Mouse (Mus musculus) forebrain, embryonic 12.5 days (tissue): ENCODE data around the gene Capn8. TPM values are rescaled to one million over a fixed set of nuclear protein-coding genes. Genes with fewer than 3 reads are reported as not detected.

ENCODE experiments used
- ATAC-seq: fragments of 200-750 bp; cut with Nextera tagmentation; 2 replicates; pipeline ENCODE4 v1.8.0; 2017; ENCODE audit warnings: moderate TSS enrichment; ENCODE audit not compliant: low FRiP score
- H3K27ac ChIP-seq: fragments of 300-500 bp; sonication (generic); 2 replicates; pipeline ENCODE4 v1.5.1; 2016; ENCODE audit warnings: mild to moderate bottlenecking
- H3K27me3 ChIP-seq: fragments of 300-500 bp; sonication (generic); 2 replicates; pipeline ENCODE4 v1.6.1; 2016; ENCODE audit warnings: mild to moderate bottlenecking
- H3K36me3 ChIP-seq: fragments of 300-500 bp; sonication (generic); replicated peaks from 2 replicates; pipeline ENCODE4 v1.6.1; 2016; ENCODE audit warnings: mild to moderate bottlenecking
- H3K4me1 ChIP-seq: fragments of 300-500 bp; sonication (generic); 2 replicates; pipeline ENCODE4 v1.6.1; 2016
- H3K4me2 ChIP-seq: fragments of 300-500 bp; sonication (generic); 2 replicates; pipeline ENCODE4 v1.6.1; 2016; ENCODE audit warnings: mild to moderate bottlenecking, moderate library complexity
- H3K4me3 ChIP-seq: fragments of 300-500 bp; sonication (generic); replicated peaks from 2 replicates; pipeline ENCODE4 v1.5.1; 2016; ENCODE audit warnings: mild to moderate bottlenecking
- H3K9ac ChIP-seq: fragments of 300-500 bp; sonication (generic); 2 replicates; pipeline ENCODE4 v1.6.1; 2016; ENCODE audit warnings: mild to moderate bottlenecking
- H3K9me3 ChIP-seq: fragments of 300-500 bp; sonication (generic); 2 replicates; pipeline ENCODE4 v1.6.1; 2016
- WGBS: fragments of 180-500 bp; shearing (Covaris S2); methylation state at CpG from one replicate; pipeline ENCODE4 v1.1.7; 2016; 5-methylcytosine and 5-hydroxymethylcytosine counted together
- polyA plus RNA-seq: library from polyadenylated mRNA; unstranded; fragments of >200 nt; fragmentation: Nextera tagmentation; extraction: Ambion mirVana; gene quantifications from 2 replicates; pipeline ENCODE4 v1.2.1, GENCODE M21; 2016

Gene Capn8
- polyA plus RNA-seq, 1 experiment from 2014 or later = 0.08 TPM

DNA sequence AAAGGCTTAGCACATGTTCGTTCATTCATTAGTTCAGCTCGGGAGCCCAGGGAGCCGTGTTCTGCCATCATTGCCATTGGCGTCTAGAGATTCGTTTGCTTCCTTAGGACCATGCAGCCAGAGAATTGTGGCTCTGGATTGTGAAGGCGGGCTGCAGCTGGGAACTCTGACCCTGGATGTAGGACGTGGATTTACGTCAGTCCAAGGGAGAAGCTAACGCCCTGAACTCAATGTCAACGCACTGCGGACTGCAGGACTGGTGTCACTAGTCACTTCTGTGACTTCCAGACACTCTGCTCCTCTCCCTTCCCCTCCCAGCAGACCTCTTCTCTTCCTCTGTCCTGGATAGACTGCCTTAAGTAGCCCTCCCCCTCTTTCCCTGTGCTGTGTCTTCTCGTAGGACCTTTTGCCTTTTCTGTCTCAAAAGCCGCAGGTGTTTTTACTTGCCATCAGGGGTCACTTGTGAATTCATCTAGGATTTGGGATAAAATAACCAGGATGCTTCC, 37.5 kb upstream of the Capn8 start:
- H3K9ac ChIP-seq = no peak overlapping the region
- peaks cover 28% of the 10 kb centered on the region for H3K27me3 ChIP-seq
- no peaks in the 10 kb centered on the region for H3K9me3 ChIP-seq
- H3K4me1 ChIP-seq = peaks cover 17% of the 10 kb centered on the region
- ATAC-seq = no peak
- 51% methylated on average over 13 of the region's 13 CpGs for WGBS
- no peak overlapping the region for H3K4me3 ChIP-seq
- H3K4me2 ChIP-seq = no peak overlapping the region
- no peaks in the 10 kb centered on the region for H3K36me3 ChIP-seq
- no peak overlapping the region for H3K27ac ChIP-seq

DNA sequence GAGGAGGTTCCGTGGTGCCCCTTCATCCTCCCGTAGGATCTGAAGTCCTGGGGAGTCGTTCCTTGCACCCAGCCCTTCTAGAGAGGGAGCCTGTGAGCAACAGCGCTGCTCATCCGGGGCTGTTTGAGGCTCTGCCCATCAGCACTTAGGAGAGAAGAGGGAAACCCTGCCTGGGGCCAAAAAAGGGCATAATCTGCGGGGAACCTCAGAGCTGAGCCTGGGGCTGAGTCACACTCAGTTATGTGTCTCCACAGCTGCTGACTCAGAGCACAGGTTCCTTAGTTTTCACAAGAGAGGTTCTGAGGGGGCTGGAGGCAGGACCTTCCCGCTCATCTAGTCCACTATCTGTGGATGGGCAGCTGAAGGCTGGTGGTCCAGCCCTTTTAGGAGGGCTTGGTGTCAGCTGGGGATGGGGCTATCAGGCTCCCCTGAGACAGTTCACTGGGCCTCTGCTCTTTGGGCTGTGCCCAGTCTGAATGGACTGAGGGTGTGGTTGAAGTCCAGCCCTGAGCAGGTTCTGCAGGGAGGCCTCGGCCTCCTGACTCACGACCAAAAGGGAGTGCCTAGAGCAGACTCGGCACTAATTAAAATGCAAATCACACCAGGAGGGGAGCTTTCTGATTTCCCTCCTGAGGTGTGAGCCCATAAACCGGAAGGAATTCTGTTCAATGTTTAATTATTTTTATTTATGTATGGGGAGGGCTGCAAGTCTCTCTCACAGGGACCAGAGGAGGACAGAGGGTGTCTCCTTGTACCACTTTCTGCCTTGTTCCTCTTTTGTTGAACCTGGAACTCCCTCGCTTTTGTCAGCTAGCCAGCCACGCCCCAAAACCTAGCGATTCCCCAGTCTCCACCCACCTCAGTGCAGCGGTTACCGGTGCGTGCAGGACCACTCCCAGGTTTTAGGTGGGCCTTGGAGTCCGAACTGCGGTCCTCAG, 36.6 kb upstream of the Capn8 start:
- H3K4me3 ChIP-seq = peak overlapping the region; percentile 16; the same call in 1 of the 2 replicates
- WGBS = 5% methylated on average over 19 of the region's 19 CpGs
- H3K9me3 ChIP-seq = no peaks in the 10 kb centered on the region
- H3K27me3 ChIP-seq = peaks cover 29% of the 10 kb centered on the region
- H3K9ac ChIP-seq = no peak overlapping the region
- peak; percentile 44 for ATAC-seq
- no peaks in the 10 kb centered on the region for H3K36me3 ChIP-seq
- peak overlapping the region; percentile 43 for H3K4me2 ChIP-seq
- no peak overlapping the region for H3K27ac ChIP-seq
- peaks cover 17% of the 10 kb centered on the region for H3K4me1 ChIP-seq

DNA sequence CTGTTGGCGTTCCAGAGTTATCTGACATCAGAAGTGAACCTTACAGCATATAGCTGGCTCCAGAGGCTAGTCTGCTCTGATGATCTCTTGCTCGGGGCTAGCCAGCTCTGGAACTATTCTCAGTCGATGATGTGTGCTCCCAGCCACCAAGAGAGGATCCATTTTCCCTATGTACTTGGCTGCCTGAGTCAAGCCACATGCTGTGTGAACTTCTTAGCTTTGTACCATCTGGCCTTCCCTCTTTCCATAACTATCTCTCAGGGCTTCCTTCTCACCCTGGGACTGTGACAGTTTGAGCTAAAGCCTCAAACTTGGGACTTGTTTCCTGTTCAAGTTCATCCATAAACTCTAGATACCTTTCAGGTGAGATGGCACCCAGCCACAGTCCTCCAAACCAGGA, 31.2 kb upstream of the Capn8 start:
- Histone ChIP-seq H3K4me2 (no peak overlapping the region), H3K4me1 (peaks cover 2% of the 10 kb centered on the region), H3K9me3 (no peaks in the 10 kb centered on the region), H3K27me3 (peaks cover 17% of the 10 kb centered on the region), H3K9ac (no peak overlapping the region), H3K27ac (no peak overlapping the region), H3K36me3 (no peaks in the 10 kb centered on the region), H3K4me3 (no peak overlapping the region)
- no peak for ATAC-seq
- WGBS = 76% methylated on average over 3 of the region's 3 CpGs

DNA sequence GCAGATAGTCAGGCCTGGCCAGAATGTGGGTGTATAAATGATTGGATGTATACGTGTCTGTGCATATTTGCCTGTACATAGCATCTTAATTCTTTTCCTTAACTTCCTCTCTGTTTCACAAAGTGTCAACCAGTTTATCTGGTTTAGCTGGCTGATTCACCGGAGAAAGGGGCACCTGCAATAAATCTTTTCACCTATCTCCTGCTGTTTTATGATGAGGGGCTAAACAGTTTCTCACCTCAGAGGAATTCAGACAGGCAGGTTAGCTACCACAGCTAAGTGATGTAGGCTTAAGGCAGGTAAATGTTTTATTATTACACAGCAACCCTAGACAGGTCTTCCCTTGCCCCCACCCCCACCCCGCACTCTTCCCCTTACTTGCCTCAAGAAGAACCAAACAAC, 29.7 kb upstream of the Capn8 start:
- no peak overlapping the region for H3K4me3 ChIP-seq
- ATAC-seq = no peak
- H3K9me3 ChIP-seq = no peaks in the 10 kb centered on the region
- H3K4me1 ChIP-seq = no peaks in the 10 kb centered on the region
- WGBS = 94% methylated on average over 3 of the region's 3 CpGs
- H3K9ac ChIP-seq = no peak overlapping the region
- peaks cover 10% of the 10 kb centered on the region; the same call in 1 of the 2 replicates for H3K27me3 ChIP-seq
- no peak overlapping the region for H3K4me2 ChIP-seq
- no peak overlapping the region for H3K27ac ChIP-seq
- no peaks in the 10 kb centered on the region for H3K36me3 ChIP-seq

DNA sequence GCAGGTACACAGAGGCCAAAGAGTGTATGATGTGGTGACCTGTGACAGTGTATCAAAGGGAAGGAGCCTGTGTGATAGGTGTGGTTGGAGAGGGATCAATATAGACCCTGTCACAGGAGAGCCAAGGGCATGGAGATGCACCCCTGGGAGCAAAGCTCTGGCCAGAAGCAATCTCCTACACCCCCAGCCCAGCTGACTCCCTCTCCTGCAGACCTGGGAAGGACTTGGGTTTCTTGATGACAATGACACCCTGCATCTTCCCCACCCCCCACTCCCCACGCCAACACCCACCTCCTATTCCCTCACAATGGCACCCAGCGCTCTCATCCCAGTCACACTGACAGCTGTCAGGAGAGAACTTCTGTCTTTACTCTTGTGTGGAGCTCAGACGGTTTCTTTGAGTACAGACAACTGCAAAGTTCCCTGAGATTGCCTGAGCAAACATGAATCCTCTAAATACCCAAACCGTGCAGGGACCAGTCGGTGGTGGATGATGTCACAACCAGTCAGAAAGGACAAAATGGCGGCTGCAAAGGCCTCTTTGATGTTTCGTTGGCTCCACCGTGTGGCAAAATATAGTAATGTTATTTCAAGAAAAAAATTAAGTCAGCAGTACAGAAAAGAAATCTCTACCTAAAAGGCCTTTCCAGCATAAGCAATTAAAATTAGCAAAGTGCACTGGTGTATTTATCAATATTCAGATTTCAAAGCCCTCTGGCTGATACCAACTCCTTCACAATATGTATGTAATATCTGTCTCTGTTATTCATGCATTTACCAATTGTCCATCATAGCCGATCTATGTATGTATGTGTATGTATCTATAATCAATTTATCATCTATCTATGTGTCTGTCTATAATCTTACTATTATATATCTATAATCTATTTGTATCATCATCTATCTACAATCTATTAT, 25.5 kb upstream of the Capn8 start:
- ATAC-seq = peak; percentile 94
- Histone ChIP-seq H3K9ac (peak overlapping the region; percentile 64), H3K9me3 (no peaks in the 10 kb centered on the region), H3K27ac (no peak overlapping the region), H3K27me3 (0 out of 2 replicates have a peak, but pooled peaks cover 4% of the 10 kb centered on the region), H3K4me3 (peak overlapping the region; percentile 37), H3K36me3 (no peaks in the 10 kb centered on the region), H3K4me1 (no peaks in the 10 kb centered on the region), H3K4me2 (peak overlapping the region; percentile 58)
- 17% methylated on average over 9 of the region's 9 CpGs for WGBS

DNA sequence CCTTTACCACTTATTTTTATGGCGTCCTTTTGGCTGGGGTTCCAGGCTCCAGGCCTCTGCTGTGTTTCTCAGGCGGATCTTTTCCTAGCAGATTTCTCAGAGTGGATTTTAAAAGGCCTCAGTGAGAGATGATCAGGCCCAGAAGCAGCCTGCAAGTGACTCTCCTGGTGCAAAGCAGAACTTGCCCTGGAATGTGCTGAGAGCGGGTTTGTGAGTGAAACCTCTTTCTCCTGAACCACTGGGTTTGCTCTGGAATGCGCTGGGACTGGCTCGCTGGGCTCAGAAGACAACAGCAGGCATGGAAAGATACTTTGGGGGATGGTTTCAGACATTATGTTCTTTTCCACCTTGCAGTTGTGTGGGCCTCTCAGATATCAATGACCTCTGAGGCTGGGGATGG, 22.7 kb upstream of the Capn8 start:
- ATAC-seq = no peak
- WGBS = 74% methylated on average over 5 of the region's 5 CpGs

DNA sequence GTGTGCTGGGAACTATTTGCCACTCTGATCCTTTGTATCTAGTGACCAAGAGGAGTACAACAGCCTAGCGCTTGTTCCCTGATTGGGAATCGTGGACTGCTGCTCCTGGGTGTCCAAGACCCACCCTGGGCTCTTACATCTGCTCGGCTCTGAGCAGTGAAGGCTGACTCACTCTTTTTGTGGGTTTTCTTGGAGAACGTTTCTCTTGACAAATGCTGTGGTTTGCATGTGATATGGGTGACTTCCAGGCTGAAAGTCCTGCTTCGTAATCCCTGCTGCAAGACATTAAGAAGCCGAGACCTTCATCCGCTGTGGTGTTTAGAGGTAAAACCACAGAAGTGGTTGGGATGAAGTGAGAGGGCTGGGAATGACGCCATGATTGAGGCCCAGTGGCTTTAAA, 21.7 kb upstream of the Capn8 start:
- H3K4me2 ChIP-seq = no peak overlapping the region

More for the DNA sequence above, 22.7 kb upstream of the Capn8 start:
- Histone ChIP-seq H3K27me3 (0 out of 2 replicates have a peak, but pooled peaks cover 4% of the 10 kb centered on the region), H3K36me3 (no peaks in the 10 kb centered on the region), H3K4me3 (no peak overlapping the region), H3K9me3 (peaks cover 4% of the 10 kb centered on the region; the same call in 1 of the 2 replicates), H3K9ac (no peak overlapping the region), H3K4me2 (no peak overlapping the region), H3K27ac (no peak overlapping the region), H3K4me1 (no peaks in the 10 kb centered on the region)

DNA sequence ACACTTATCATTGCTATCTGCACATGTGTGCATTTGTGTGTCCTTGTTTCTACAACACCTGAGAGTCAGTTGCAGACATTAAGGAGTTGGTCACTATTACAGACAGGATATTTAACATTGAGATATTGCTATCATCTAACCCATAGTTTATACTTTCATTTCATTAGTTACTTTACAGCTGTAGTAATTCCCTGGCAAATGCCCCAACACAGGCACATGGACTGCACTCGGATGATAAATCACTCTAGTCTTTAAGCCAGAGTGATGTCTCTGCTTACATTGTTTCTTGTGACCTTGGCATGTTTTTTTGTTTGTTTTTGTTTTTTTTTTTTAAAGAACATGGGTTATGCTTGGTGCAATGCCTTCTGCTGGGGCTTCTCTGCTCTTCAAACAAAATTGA, 20.9 kb upstream of the Capn8 start:
- no peak overlapping the region for H3K4me3 ChIP-seq
- peaks cover 4% of the 10 kb centered on the region; the same call in 1 of the 2 replicates for H3K9me3 ChIP-seq
- H3K9ac ChIP-seq = no peak overlapping the region
- no peaks in the 10 kb centered on the region for H3K4me1 ChIP-seq
- no peak overlapping the region for H3K27ac ChIP-seq
- ATAC-seq = no peak
- 78% methylated on average over 1 of the region's 1 CpGs for WGBS
- no peaks in the 10 kb centered on the region for H3K36me3 ChIP-seq
- H3K4me2 ChIP-seq = no peak overlapping the region
- 0 out of 2 replicates have a peak, but pooled peaks cover 4% of the 10 kb centered on the region for H3K27me3 ChIP-seq

More for the DNA sequence above, 21.7 kb upstream of the Capn8 start:
- 0 out of 2 replicates have a peak, but pooled peaks cover 4% of the 10 kb centered on the region for H3K27me3 ChIP-seq
- H3K36me3 ChIP-seq = no peaks in the 10 kb centered on the region
- no peak overlapping the region for H3K27ac ChIP-seq
- 88% methylated on average over 8 of the region's 8 CpGs for WGBS
- H3K9ac ChIP-seq = no peak overlapping the region
- H3K4me3 ChIP-seq = no peak overlapping the region
- no peak for ATAC-seq
- no peaks in the 10 kb centered on the region for H3K4me1 ChIP-seq
- peaks cover 4% of the 10 kb centered on the region; the same call in 1 of the 2 replicates for H3K9me3 ChIP-seq

DNA sequence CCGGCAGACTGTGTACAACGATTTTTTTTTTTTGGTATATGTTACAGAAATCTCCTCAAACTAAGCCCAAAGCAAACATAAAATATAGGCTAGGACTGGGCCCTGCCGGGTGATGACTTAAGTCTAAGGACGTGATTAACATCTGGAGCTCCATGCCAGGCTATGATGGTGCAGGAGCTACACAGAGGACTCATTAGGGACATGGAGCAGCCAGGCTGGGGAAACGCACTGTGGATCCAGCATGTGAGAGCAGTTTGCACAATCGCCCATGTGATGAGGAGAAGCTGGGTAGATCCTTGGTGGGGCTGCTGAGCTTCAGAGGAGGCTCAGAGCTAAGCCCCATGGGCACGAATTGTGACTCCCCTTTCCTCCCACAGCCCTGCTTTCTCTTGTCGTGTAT, 14.0 kb upstream of the Capn8 start:
- WGBS = 79% methylated on average over 8 of the region's 8 CpGs
- Histone ChIP-seq H3K9me3 (peaks cover 4% of the 10 kb centered on the region; the same call in 1 of the 2 replicates), H3K4me1 (no peaks in the 10 kb centered on the region), H3K4me2 (no peak overlapping the region), H3K4me3 (no peak overlapping the region), H3K36me3 (no peaks in the 10 kb centered on the region), H3K27me3 (0 out of 2 replicates have a peak, but pooled peaks cover 3% of the 10 kb centered on the region), H3K27ac (no peak overlapping the region), H3K9ac (no peak overlapping the region)
- ATAC-seq = no peak

DNA sequence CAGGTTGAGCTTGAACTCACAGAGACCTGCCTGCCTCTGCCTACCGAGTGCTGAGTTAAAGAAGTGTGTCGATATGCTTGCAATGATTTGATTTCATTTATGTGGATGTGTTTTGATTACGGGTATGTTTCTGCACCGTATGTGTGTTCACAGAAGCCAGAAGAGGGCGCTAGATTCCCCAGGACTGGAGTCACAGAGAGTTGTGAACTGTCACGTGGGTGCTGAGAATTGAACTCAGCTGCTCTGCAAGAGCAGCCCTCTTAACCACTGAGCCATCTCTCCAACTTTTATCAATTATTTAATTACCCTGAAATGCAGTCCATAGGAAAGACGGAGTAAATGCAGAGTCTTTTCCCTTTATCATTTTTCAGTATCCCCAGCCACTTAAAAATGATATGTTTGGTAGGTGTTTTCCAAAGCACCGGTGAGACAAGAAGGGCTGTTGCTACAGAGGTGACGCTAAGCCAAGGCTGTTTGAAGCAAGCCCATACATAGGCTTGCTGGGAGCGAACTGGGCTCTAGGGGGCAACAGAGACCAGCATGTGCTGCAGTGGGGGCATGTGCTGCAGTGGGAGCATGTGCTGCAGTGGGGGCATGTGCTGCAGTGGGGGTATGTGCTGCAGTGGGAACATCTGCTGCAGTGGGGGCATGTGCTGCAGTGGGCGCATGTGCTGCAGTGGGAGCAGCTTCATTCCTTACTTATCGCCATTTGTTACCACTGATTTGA, 11.0 kb upstream of the Capn8 start:
- WGBS = 61% methylated on average over 12 of the region's 12 CpGs
- no peak overlapping the region for H3K9ac ChIP-seq
- H3K9me3 ChIP-seq = no peaks in the 10 kb centered on the region
- 0 out of 2 replicates have a peak, but pooled peaks cover 3% of the 10 kb centered on the region for H3K27me3 ChIP-seq
- peak; percentile 53; the same call in 1 of the 2 replicates for ATAC-seq
- H3K4me1 ChIP-seq = no peaks in the 10 kb centered on the region
- H3K27ac ChIP-seq = no peak overlapping the region
- no peak overlapping the region for H3K4me2 ChIP-seq
- no peaks in the 10 kb centered on the region for H3K36me3 ChIP-seq
- H3K4me3 ChIP-seq = no peak overlapping the region

DNA sequence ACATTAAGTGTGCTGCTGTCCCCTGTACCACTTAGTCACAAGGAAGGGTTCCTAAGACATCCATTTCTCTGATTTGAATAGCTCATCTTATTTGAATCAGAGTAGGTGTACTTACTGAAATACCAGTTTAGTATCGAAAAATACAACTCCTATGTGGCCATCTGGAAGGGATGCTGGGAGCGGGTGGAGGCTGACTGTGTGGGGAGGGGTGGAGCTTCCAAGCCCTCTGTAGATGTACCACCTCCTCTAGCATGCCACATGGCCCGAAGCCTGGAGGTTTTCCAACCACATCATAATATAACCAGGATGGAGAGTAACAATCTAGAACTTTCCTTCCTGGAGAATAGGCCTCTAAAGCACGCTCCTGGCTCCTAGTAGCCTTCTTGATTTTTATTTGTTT, 6.5 kb upstream of the Capn8 start:
- H3K4me3 ChIP-seq = no peak overlapping the region
- no peak for ATAC-seq
- H3K27me3 ChIP-seq = peaks cover 12% of the 10 kb centered on the region
- no peak overlapping the region for H3K27ac ChIP-seq
- 80% methylated on average over 4 of the region's 4 CpGs for WGBS
- H3K9me3 ChIP-seq = no peaks in the 10 kb centered on the region
- peaks cover 6% of the 10 kb centered on the region; the same call in 1 of the 2 replicates for H3K4me1 ChIP-seq
- H3K4me2 ChIP-seq = no peak overlapping the region
- H3K9ac ChIP-seq = no peak overlapping the region
- no peaks in the 10 kb centered on the region for H3K36me3 ChIP-seq
